27 mouse cellular contexts compared by ENCODE assay signal in the genomic region with DNA sequence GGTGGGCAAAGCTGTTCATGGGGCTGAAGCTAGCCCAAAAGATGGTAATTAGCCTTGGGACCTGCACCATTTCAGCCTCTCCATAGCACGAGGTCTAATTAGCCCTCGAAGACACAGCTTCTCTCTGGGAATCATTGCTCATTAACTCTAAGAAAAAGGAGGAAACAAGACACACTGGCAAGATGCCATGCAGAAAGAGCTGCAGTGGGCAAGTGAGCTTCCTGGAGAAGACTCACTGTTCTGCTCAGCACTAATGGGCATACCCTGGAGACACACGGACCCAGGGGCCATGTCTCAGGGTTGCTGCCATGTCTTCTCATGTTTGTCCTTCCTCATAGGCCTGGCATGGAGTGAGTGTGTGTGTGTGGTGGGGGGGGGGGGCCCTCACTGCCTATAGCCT. TPM values are rescaled to one million over a fixed set of nuclear protein-coding genes. Genes with fewer than 3 reads are reported as not detected.
DNase-seq lines count a peak whose midpoint lies in the region; ATAC-seq and TF ChIP-seq lines count a peak whose summit lies in the region.
"Had no signal": no experiment of that assay in that cellular context is flagged by ENCODE, and none has a peak within 500 bp of the region (broad histone marks: within the 10 kb centered on the region; RNA-seq: fewer than 3 reads in every experiment).

No protein-coding gene starts in this region.

- 46% methylated on average over 3 of the region's 3 CpGs for WGBS in forebrain, embryonic 12.5 days
- 28% methylated on average over 3 of the region's 3 CpGs for WGBS in forebrain, postnatal 0 days
- WGBS in kidney, embryonic 14.5 days: 77% methylated on average over 3 of the region's 3 CpGs
- WGBS in midbrain, embryonic 14.5 days: 64% methylated on average over 3 of the region's 3 CpGs
- 72% methylated on average over 3 of the region's 3 CpGs for WGBS in midbrain, embryonic 13.5 days

- no peak for DNase-seq in forebrain, postnatal 0 days
- DNase-seq in kidney, postnatal 10 days: peak; percentile 38
- peak; percentile 20 for DNase-seq in midbrain, embryonic 14.5 days
- DNase-seq in heart, adult 18-20 months: no peak
- DNase-seq: adrenal gland, adult 8-10 months; adrenal gland, postnatal 36 days; cerebellum, adult 11-12 months; cerebellum, adult 9-10 months; cerebellum, postnatal 36 days; gastrocnemius, postnatal 10 days; heart, adult 2 months; heart, postnatal 14 days had no signal

- H3K9ac ChIP-seq in forebrain, embryonic 12.5 days: no peak overlapping the region
- H3K9ac ChIP-seq in forebrain, postnatal 0 days: no peak overlapping the region
- H3K9ac ChIP-seq in kidney, embryonic 14.5 days (ENCODE audit: low read depth, low read length): no peak overlapping the region
- H3K9ac ChIP-seq in midbrain, embryonic 14.5 days (replicated peaks; ENCODE audit: low read length): no peak overlapping the region
- H3K9ac ChIP-seq in midbrain, embryonic 13.5 days (replicated peaks): no peak overlapping the region
- H3K9ac ChIP-seq: embryonic facial prominence, embryonic 15.5 days; forebrain, embryonic 13.5 days; heart, embryonic 15.5 days; hindbrain, embryonic 13.5 days had no signal

- H3K9me3 ChIP-seq in forebrain, embryonic 12.5 days: no peaks in the 10 kb centered on the region
- no peaks in the 10 kb centered on the region for H3K9me3 ChIP-seq in forebrain, postnatal 0 days (ENCODE audit: low read length)
- H3K9me3 ChIP-seq in kidney, embryonic 14.5 days (ENCODE audit: control insufficient read depth, low read length): no peaks in the 10 kb centered on the region
- H3K9me3 ChIP-seq in midbrain, embryonic 14.5 days (ENCODE audit: control insufficient read depth, low read length): no peaks in the 10 kb centered on the region
- no peaks in the 10 kb centered on the region for H3K9me3 ChIP-seq in midbrain, embryonic 13.5 days
- H3K9me3 ChIP-seq: embryonic facial prominence, embryonic 15.5 days; forebrain, embryonic 13.5 days; heart, embryonic 15.5 days; hindbrain, embryonic 13.5 days had no signal

- ATAC-seq in forebrain, embryonic 12.5 days (ENCODE audit: low FRiP score): peak; percentile 67; the same call in 1 of the 2 replicates
- ATAC-seq in forebrain, postnatal 0 days: no peak
- no peak for ATAC-seq in kidney, embryonic 14.5 days (ENCODE audit: low FRiP score, low TSS enrichment)
- ATAC-seq in midbrain, embryonic 14.5 days (ENCODE audit: low FRiP score, low TSS enrichment): no peak
- ATAC-seq in midbrain, embryonic 13.5 days: no peak
- ATAC-seq: forebrain, embryonic 13.5 days; hindbrain, postnatal 0 days had no signal

- no peaks in the 10 kb centered on the region for H3K36me3 ChIP-seq in forebrain, embryonic 12.5 days (replicated peaks)
- H3K36me3 ChIP-seq in forebrain, postnatal 0 days (ENCODE audit: insufficient read depth): no peaks in the 10 kb centered on the region
- H3K36me3 ChIP-seq in kidney, embryonic 14.5 days (ENCODE audit: control insufficient read depth, insufficient read depth, low read length): no peaks in the 10 kb centered on the region
- no peaks in the 10 kb centered on the region for H3K36me3 ChIP-seq in midbrain, embryonic 14.5 days (ENCODE audit: control insufficient read depth, insufficient read depth, low read length)
- H3K36me3 ChIP-seq in midbrain, embryonic 13.5 days: no peaks in the 10 kb centered on the region
- H3K36me3 ChIP-seq: embryonic facial prominence, embryonic 15.5 days; heart, embryonic 15.5 days; hindbrain, embryonic 13.5 days had no signal

- no peak overlapping the region for H3K27ac ChIP-seq in forebrain, embryonic 12.5 days
- no peak overlapping the region for H3K27ac ChIP-seq in forebrain, postnatal 0 days (ENCODE audit: low read depth, low read length)
- H3K27ac ChIP-seq in kidney, embryonic 14.5 days (ENCODE audit: low read depth, low read length): no peak overlapping the region
- H3K27ac ChIP-seq in midbrain, embryonic 14.5 days (replicated peaks; ENCODE audit: low read depth, low read length): no peak overlapping the region
- no peak overlapping the region for H3K27ac ChIP-seq in midbrain, embryonic 13.5 days
- H3K27ac ChIP-seq: embryonic facial prominence, embryonic 15.5 days; forebrain, embryonic 13.5 days; heart, adult 2 months; heart, embryonic 15.5 days; hindbrain, embryonic 13.5 days; hindbrain, postnatal 0 days had no signal

- H3K4me3 ChIP-seq in forebrain, embryonic 12.5 days (replicated peaks): no peak overlapping the region
- H3K4me3 ChIP-seq in forebrain, postnatal 0 days (ENCODE audit: low read depth, low read length): no peak overlapping the region
- no peak overlapping the region for H3K4me3 ChIP-seq in kidney, embryonic 14.5 days (ENCODE audit: low read length)
- H3K4me3 ChIP-seq in midbrain, embryonic 14.5 days (replicated peaks; ENCODE audit: low read depth, low read length): no peak overlapping the region
- H3K4me3 ChIP-seq in midbrain, embryonic 13.5 days (replicated peaks): no peak overlapping the region
- H3K4me3 ChIP-seq: embryonic facial prominence, embryonic 15.5 days; erythroblast, embryonic 14.5 days; forebrain, embryonic 13.5 days; heart, adult 2 months; heart, embryonic 15.5 days; hindbrain, embryonic 13.5 days had no signal

- H3K4me1 ChIP-seq in forebrain, embryonic 12.5 days: peaks cover 26% of the 10 kb centered on the region
- 0 out of 2 replicates have a peak, but pooled peaks cover 7% of the 10 kb centered on the region for H3K4me1 ChIP-seq in forebrain, postnatal 0 days (ENCODE audit: insufficient read depth)
- H3K4me1 ChIP-seq in kidney, embryonic 14.5 days (ENCODE audit: control insufficient read depth, insufficient read depth, low read length): peaks cover 15% of the 10 kb centered on the region
- H3K4me1 ChIP-seq in midbrain, embryonic 14.5 days (ENCODE audit: control insufficient read depth, insufficient read depth, low read length): no peaks in the 10 kb centered on the region
- H3K4me1 ChIP-seq in midbrain, embryonic 13.5 days (replicated peaks): peaks cover 12% of the 10 kb centered on the region

- no peak overlapping the region for H3K4me2 ChIP-seq in forebrain, embryonic 12.5 days
- H3K4me2 ChIP-seq in forebrain, postnatal 0 days (ENCODE audit: low read depth): no peak overlapping the region
- no peak overlapping the region for H3K4me2 ChIP-seq in kidney, embryonic 14.5 days (replicated peaks; ENCODE audit: low read depth, low read length)
- no peak overlapping the region for H3K4me2 ChIP-seq in midbrain, embryonic 14.5 days (ENCODE audit: low read length)
- H3K4me2 ChIP-seq in midbrain, embryonic 13.5 days (replicated peaks): no peak overlapping the region
- H3K4me2 ChIP-seq: embryonic facial prominence, embryonic 15.5 days; forebrain, embryonic 13.5 days; heart, embryonic 11.5 days; heart, embryonic 15.5 days; hindbrain, embryonic 13.5 days had no signal

- TF ChIP-seq CTCF in forebrain, postnatal 0 days (IDR thresholded peaks at IDR 0.05; ENCODE audit: low read depth): no peak

- H3K27me3 ChIP-seq in forebrain, embryonic 12.5 days: no peaks in the 10 kb centered on the region
- no peaks in the 10 kb centered on the region for H3K27me3 ChIP-seq in forebrain, postnatal 0 days (ENCODE audit: insufficient read depth, low read length)
- H3K27me3 ChIP-seq in kidney, embryonic 14.5 days (ENCODE audit: control insufficient read depth, insufficient read depth, low read length): no peaks in the 10 kb centered on the region
- no peaks in the 10 kb centered on the region for H3K27me3 ChIP-seq in midbrain, embryonic 14.5 days (ENCODE audit: control insufficient read depth, insufficient read depth, low read length)
- H3K27me3 ChIP-seq in midbrain, embryonic 13.5 days: no peaks in the 10 kb centered on the region
- H3K27me3 ChIP-seq: CH12.LX; embryonic facial prominence, embryonic 15.5 days; hindbrain, embryonic 13.5 days had no signal

RNA-seq across cellular contexts. Expression of gene Cyp24a1, which starts 47.2 kb away (rescaled TPM):
- polyA plus RNA-seq in forebrain, embryonic 12.5 days (2016; fragmentation: Nextera tagmentation; extraction: Ambion mirVana): 0.06 TPM in 1 of 2 replicates, not detected in the other
- total RNA-seq in forebrain, postnatal 0 days (2014; rRNA removed): not detected in 2 replicates
- polyA plus RNA-seq in forebrain, postnatal 0 days (2015; fragmentation: Nextera tagmentation; extraction: Ambion mirVana): 0.04 TPM in 1 of 2 replicates, not detected in the other
- polyA plus RNA-seq in kidney, embryonic 14.5 days (2014; fragmentation: Nextera tagmentation; extraction: Ambion mirVana): 0.09 and 0.23 TPM in 2 replicates
- 0.09 and 0.22 TPM in 2 replicates for polyA plus RNA-seq in midbrain, embryonic 14.5 days (2014; fragmentation: Nextera tagmentation; extraction: Ambion mirVana)
- 0.10 and 0.17 TPM in 2 replicates for polyA plus RNA-seq in midbrain, embryonic 13.5 days (2015; fragmentation: Nextera tagmentation; extraction: Ambion mirVana)
- total RNA-seq in heart, adult 18-20 months (2021): not detected
- total RNA-seq: adrenal gland, adult 8-10 months; adrenal gland, postnatal 36 days; CH12.LX; gastrocnemius, postnatal 10 days; gastrocnemius, postnatal 4 days; heart, adult 2 months; heart, postnatal 14 days; hematopoietic stem cell, adult 5-6 weeks; hindbrain, postnatal 0 days had no signal
- polyA plus RNA-seq: erythroblast, embryonic 14.5 days; heart, adult 2 months; heart, embryonic 11.5 days; heart, embryonic 15.5 days; hindbrain, embryonic 13.5 days; intestine, embryonic 14.5 days had no signal

RNA-seq across cellular contexts. Expression of gene Pfdn4, which starts 47.9 kb away (rescaled TPM):
- polyA plus RNA-seq in forebrain, embryonic 12.5 days (2016; fragmentation: Nextera tagmentation; extraction: Ambion mirVana): 139 and 140 TPM in 2 replicates
- total RNA-seq in forebrain, postnatal 0 days (2014; rRNA removed): 154 and 194 TPM in 2 replicates
- 145 and 191 TPM in 2 replicates for polyA plus RNA-seq in forebrain, postnatal 0 days (2015; fragmentation: Nextera tagmentation; extraction: Ambion mirVana)
- polyA plus RNA-seq in kidney, embryonic 14.5 days (2014; fragmentation: Nextera tagmentation; extraction: Ambion mirVana): 102 and 154 TPM in 2 replicates
- 142 and 163 TPM in 2 replicates for polyA plus RNA-seq in midbrain, embryonic 14.5 days (2014; fragmentation: Nextera tagmentation; extraction: Ambion mirVana)
- polyA plus RNA-seq in midbrain, embryonic 13.5 days (2015; fragmentation: Nextera tagmentation; extraction: Ambion mirVana): 127 and 147 TPM in 2 replicates
- 10 to 100 TPM; 10.8 to 14.8 TPM for total RNA-seq in heart, adult 18-20 months (2021)

RNA-seq across cellular contexts. Expression of gene 4930470P17Rik, which starts 57.7 kb away (rescaled TPM):
- polyA plus RNA-seq in forebrain, embryonic 12.5 days (2016; fragmentation: Nextera tagmentation; extraction: Ambion mirVana): not detected in 2 replicates
- total RNA-seq in forebrain, postnatal 0 days (2014; rRNA removed): not detected in 2 replicates
- 0.11 and 0.16 TPM in 2 replicates for polyA plus RNA-seq in forebrain, postnatal 0 days (2015; fragmentation: Nextera tagmentation; extraction: Ambion mirVana)
- not detected in 2 replicates for polyA plus RNA-seq in kidney, embryonic 14.5 days (2014; fragmentation: Nextera tagmentation; extraction: Ambion mirVana)
- not detected in 2 replicates for polyA plus RNA-seq in midbrain, embryonic 14.5 days (2014; fragmentation: Nextera tagmentation; extraction: Ambion mirVana)
- not detected in 2 replicates for polyA plus RNA-seq in midbrain, embryonic 13.5 days (2015; fragmentation: Nextera tagmentation; extraction: Ambion mirVana)
- total RNA-seq in heart, adult 18-20 months (2021): not detected
- total RNA-seq: adrenal gland, adult 8-10 months; adrenal gland, postnatal 36 days; CH12.LX; gastrocnemius, postnatal 10 days; gastrocnemius, postnatal 4 days; heart, adult 2 months; heart, postnatal 14 days; hematopoietic stem cell, adult 5-6 weeks; hindbrain, postnatal 0 days had no signal
- polyA plus RNA-seq: embryonic facial prominence, embryonic 15.5 days; erythroblast, embryonic 14.5 days; forebrain, embryonic 13.5 days; frontal cortex, adult 2 months; heart, adult 2 months; heart, embryonic 11.5 days; heart, embryonic 15.5 days; hindbrain, embryonic 13.5 days; intestine, embryonic 14.5 days had no signal

Comparison
In these comparisons a context has a peak if more than half of its experiments do, and no peak if none do; other contexts are left out.
1. DNase-seq: peak in kidney, postnatal 10 days (single experiment) and midbrain, embryonic 14.5 days (single experiment); none in forebrain, postnatal 0 days (single experiment) and heart, adult 18-20 months (0 of 2).